Mouse (Mus musculus) gastrocnemius, postnatal 25 days (tissue): Measurements from ENCODE around the gene Olfr1392. TPM values are rescaled to one million over a fixed set of nuclear protein-coding genes. Genes with fewer than 3 reads are reported as not detected.
A peak's percentile ranks its signal among the peaks of the same experiment; 100 is the strongest.
"Not testable (repeated sequence)": the region's sequence is repeated elsewhere in the genome, so short reads cannot be mapped to it uniquely, and the experiment has no call there.

Experiments
- DNase-seq: peaks from one replicate; pipeline ENCODE4 v3.0.0; 2022
- long read RNA-seq, 2 experiments: library from polyadenylated mRNA; stranded (forward); transcript quantifications; one replicate each; pipeline ENCODE4 v2.0.0; 2021
- total RNA-seq, 2 experiments: library from RNA; stranded (reverse); gene quantifications; 1 replicate in 1 of 2; 2 replicates in 1 of 2; pipeline ENCODE4 v1.2.3; 2021

The Olfr1392 gene
- total RNA-seq: not detected
- long read RNA-seq, experiment 1: 0 reads
- long read RNA-seq, experiment 2: 0 reads

DNA sequence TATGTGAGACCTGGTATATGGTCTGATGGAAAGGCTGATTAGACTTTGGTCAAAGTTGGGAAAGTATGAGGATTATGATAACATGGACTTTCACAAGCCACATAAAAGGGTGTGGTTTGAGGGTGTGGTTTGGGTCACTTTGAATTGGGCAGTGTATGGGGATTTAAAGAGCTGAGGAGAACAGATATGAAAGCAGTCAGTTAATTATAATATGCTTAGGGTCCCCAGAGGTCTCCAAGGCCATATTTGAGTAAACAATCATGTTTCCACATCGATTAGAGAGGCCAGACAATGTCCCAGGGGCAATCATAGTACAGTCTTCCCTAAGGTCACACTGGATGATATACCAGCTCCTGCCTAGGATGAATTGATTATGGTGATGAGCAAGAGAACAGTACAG lies at the start of gene Olfr1392:
TSS of gene Olfr1392 (plus strand) at position 301 of the 400 bp plus-strand sequence.
- DNase-seq: not testable (repeated sequence)

- DNase-seq: no peak
These were observed 49.4 kb upstream of the Olfr1392 start for GRCm38 (mm10) chr11:49235459-49236207.

DNA sequence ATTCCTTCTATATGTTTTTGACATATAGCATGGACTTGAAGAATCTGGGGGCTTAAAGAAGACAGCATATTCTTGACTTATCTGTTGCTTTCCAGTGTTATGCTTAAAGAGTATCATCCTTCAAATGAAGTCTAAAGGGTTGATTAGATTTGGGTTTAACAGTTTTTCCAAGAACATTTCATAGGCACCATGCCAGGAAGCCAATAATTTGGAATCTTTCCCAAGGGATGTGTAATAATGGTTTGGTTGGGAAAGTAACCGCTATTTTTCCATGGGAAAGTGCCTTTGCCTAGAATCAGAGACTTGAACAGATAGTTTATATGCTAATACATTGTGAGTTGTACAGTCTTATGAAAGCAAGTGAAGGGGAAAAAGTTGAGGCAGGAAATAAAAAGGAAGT lies 48.2 kb upstream of the Olfr1392 start:
- no peak for DNase-seq

DNA sequence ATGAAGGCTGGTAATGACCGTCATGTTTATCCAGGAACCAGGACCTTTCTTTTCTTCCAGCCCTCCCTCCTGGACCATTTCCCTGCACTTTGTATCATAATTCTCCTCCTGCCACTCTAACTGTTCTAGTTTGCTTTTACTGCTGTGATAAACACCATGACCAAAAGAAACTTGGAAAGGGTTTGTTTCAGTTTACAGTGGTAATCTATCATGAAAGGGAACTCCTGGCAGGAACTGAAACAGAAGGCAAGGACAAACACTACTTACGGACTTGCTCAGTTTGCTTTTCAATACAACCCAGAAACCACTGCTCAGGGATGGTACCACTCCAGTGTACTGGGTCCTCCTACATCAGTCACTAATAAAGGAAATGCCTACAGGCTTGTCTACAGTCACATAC lies 47.5 kb upstream of the Olfr1392 start:
- no peak for DNase-seq

DNA sequence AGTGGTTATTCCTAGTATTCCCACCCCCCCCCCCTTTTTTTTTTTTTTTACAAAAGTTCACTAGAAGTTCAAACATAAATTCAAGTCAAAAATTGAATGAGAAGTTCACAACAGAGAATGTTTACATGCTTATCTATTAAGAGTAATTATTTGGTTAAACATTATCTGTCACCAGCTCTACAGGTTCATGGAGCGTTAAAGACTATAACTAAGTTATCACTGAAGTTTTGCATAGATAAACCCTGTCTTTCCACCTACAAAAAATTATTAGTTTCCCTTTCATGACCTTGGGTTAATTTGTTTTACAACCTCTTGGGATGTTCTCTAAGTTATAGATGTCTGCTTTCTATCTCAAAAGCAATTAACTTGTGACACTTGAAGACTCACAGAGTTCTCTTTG lies 44.8 kb upstream of the Olfr1392 start:
- no peak for DNase-seq

DNA sequence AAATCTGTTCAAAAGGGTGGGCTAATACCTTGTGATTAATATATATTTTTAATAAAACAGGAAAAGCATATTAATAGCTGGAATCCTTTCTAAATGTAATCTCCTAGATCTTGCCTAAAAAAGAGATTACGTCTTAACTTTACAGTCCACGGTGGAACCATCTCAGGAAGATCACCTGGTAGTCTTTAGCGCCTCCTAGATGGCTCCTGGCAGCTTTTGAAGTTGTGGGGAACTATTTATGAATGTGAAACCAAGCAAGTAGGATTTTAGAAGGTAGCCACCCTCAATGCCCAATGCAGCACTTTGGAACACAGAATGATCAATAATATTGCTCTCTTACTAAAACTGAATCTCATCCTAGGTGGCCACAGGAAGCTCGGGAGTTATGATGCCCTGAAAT lies 44.2 kb upstream of the Olfr1392 start:
- no peak for DNase-seq

DNA sequence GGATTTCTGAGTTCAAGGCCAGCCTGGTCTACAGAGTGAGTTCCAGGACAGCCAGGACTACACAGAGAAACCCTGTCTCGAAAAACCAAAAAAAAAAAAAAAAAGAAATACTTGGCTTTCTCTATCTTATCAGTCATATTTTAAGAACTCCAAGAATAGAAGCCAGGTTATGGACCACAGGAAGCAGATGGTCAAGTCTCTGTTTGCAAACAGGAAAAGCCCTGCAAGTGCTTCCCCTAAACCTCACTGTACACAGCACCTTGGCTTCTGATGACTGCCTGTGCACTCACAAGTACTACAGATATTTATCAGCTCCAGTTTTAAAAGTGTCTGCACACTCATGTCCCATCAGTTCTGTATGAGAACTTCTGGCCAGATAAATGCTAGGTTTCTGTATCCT lies 43.6 kb upstream of the Olfr1392 start:
- DNase-seq: no peak

- no peak for DNase-seq
These were observed 42.0 kb upstream of the Olfr1392 start for GRCm38 (mm10) chr11:49242944-49243626.

DNA sequence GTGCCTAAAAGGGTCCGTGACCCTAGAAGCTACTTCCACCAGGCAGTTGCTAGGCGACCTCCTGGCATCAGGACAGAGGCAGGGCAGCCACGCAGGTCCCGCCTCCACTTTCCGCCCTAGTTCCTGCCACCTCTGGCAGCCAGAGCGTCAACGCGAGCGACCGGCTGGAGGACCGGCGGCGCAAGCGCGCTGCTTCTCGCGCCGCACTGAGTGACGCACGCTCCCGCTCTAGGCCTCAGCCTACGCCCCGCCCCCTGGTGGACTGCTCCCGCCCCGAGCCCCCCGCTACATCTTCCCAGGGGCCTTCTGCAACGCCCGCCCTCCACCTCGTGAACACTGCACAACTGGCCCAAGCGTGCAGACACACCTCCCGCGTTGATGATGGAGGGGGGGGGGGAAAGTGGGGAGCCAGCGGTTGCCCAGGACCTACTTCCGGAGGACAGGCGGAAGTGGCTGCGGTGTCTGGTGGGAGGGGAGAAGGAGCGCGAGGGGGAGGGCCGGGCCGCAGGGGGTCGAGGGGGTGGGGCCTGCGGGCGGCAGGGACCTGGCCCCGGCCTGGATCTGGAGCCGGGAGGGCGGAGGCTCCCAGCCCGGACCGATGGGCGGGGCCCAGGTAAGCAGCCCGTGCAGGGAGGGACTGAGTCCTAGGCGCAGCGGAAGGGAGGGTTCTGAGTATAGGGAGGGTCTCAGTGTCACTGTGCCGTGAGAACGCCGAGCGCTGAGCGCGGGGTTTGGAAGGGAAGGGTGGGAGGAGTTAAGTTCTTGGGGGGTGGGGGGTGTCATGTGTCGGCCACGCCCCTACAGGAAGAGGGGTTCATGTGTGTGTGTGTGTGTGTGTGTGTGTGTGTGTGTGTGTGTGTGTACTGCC lies 41.1 kb upstream of the Olfr1392 start, which contains the start of gene Mgat1:
TSS of gene Mgat1 (plus strand) at position 465 of the 868 bp plus-strand sequence.
- DNase-seq: peak; percentile 97

GRCm38 (mm10) chr11:49244595-49244930 lies 40.5 kb upstream of the Olfr1392 start:
- DNase-seq: no peak

DNA sequence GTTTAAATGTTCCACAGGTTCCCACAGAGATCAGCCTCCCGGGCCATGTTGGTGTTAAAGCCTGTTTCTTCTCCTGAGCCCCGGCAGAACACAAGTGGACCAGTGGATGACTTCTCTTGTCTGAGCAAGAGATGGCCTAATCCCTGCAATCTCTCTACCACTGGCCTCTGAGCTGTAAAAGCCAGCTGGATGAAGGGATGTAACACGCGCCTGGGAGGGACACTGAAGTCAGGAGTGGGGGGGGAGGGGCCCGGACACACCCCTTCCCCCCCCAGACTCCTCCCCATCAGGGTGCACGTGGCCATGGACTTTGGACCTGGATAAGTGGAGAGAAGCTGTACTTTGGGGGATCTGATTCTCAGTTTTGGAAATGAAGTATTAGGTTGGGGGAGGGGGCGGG lies 39.9 kb upstream of the Olfr1392 start:
- peak; percentile 42 for DNase-seq

- no peak for DNase-seq
These were observed 39.3 kb upstream of the Olfr1392 start for GRCm38 (mm10) chr11:49245634-49246415.

- no peak for DNase-seq
These were observed 38.6 kb upstream of the Olfr1392 start for GRCm38 (mm10) chr11:49246523-49246922.

GRCm38 (mm10) chr11:49247255-49247654 lies 37.8 kb upstream of the Olfr1392 start:
- DNase-seq: no peak

DNA sequence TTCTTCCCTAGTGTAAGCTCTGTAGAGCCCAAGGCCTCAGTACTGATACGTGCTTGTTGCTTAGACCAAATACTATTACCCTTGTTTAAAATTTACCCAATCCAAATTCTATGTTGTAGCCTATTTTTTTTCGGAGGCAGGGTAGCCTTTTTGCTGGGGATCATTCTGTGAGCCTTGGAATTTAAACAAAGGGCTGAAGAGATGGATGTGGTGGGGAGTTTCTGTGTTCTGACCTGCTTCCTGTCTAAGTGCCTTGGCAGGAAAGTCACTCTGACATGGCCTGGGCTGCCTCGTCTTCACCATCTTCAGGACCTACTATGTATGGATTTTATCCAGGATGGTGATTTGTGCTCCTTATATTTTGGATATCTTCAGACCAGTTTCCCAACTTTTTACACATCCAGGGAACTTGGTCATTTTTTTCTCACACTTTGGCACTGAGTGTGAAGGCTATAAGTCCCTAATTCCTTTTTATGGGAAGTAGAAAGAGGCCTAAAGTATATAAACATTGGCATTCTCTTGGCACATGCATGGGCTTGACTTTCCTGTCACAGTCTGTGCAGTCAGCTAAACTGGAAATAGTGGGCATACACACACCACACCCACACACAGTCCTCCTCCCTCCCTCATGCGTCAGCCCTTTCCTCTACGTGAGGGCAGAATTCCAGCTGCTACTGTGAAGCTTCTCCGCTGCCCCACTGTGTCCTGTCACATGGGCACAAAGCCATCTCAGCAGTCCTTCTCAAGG lies 36.7 kb upstream of the Olfr1392 start:
- peak; percentile 32 for DNase-seq

DNA sequence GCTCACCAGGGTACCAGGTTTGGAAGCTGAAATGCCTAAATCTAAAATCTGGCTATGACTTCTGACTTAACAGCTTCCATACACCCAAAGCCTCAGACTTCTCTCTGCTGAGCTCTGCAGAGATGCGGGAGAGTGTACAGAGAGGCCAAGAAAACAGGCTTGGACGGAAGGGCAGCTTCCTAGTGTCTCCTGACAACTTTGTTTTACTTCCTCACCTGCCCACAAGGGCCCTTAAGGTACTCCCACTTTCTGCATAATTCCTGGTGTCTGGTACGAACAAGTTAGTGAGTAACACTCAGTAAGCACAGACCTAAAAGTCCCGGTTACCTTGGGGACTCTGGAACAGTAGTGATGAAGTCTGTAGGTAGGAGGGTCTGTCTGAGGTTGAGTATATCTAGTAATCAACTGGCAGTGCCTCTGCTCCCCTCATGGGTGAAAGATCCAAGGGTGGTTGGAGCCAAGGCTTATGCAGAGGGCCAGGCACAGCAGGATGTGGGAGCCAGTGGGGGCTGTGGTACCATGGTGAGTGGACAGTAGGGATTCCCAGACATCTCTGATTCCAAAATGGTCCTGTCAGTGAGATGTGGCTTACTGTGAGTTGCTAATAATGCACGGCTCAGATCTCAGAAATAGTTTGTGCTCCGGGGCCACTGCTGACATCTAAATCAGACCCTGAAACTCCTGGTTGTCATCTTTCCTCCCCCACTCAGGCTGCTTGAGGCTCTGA lies 35.9 kb upstream of the Olfr1392 start:
- DNase-seq: no peak

DNA sequence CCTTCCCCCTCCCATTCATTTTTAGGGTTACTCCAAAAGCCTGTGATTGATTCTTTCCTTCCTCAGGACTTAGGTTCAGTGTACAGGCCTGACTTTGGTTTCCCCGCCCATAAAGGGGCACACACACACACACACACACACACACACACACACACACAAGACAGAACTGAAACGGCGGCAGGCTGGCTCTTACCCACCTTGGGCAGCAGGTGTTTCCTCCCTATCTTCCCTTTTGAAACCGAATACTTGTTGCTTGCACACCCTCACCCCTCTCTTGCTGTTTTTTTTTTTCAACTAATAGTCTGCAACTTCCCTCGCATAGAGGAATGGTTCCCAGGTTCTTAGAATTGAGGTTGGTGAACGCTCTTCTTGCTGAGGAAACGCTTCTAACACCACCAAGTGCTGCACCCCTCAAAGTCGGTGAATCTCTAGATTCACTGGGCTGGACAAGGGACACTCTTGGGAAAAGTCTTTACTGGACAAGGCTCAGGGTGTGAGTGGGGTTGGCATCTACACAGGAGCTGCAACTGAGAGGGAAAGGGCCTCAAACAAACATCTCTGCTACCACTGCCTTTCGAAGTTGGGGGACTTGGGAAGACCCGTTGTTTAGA lies 35.2 kb upstream of the Olfr1392 start:
- no peak for DNase-seq

DNA sequence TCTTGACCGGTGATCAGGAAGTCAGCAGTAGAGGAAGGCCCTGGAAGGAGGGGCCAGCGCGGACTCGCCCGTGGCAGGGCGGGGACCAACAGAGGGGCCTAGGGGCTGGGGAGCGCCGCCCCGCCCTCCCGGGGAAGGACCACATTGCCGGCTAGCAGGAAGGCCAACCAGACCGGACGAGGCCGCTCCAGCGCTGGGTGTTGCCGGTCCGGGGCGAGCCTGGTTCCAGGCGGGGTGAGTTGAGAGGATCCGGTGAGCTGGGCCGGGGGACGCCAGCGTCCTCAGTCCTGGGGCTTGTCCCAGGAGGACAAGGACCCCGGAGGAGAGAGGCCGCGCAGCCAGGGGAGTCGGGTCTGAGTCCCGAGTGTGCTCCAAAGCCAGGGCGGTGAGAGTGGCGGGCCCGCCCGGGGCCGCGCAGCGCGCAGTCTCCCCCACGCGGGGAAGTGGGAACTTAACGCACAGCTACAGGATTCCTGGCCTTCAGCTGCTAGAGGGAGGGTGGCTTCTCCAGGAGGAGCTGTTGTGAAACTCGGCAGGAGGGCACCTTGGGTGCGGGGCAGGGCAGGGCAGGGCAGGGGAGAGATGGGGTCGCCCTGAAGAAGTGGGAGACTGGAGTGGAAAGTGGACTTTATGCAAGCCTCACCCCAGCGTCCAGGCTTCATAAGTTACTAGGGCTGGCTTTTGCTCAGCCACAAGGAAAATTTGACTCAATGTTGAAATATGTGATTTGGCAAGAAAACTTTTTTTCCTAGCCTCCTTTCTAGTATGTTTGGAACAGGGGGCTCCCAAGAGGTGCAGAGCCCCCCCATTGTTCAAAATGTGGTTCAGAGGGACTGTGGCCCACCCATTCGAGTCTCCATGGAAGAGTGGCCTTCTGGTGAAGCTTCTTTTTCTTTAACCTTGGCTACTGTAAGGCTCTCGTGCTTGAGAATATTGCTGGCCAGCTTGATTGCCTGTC lies 34.4 kb upstream of the Olfr1392 start:
- DNase-seq: peak; percentile 92

DNA sequence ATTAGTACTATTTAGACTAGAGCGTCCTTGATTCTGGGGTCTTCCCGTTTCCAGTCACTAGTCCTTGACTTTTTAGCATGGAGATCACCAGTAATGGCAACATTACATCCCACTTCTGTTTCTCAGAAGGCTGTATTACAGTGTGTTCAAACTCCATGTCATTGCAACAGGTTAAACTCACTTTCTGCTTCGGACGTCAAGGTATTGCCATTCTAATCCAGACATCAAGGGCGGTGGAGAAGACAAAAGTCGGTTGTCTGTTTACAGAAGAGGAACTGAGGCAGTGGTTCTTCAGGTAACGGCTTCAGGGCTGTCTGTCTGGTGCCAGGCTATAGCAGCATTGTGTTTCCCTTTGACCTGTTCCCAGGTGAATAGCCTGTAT lies 33.7 kb upstream of the Olfr1392 start:
- DNase-seq: no peak
